Mouse (Mus musculus) spleen, adult 2 months (tissue): Measurements from ENCODE around the gene Prdm4. TPM values are rescaled to one million over a fixed set of nuclear protein-coding genes. Genes with fewer than 3 reads are reported as not detected.

Experiments used
- DNase-seq, 2 experiments: peaks; one replicate each; pipeline versions ENCODE4 v3.0.0 to v3.0.0-alpha.2; 2012 to 2021; ENCODE audit warnings: low spot score in 2 of 2, low read depth in 1 of 2
- H3K27ac ChIP-seq: fragments of 200-500 bp; 2 replicates; pipeline ENCODE4 v1.5.1; 2012; ENCODE audit warnings: low read length, inconsistent platforms; ENCODE audit not compliant: insufficient read depth
- H3K27me3 ChIP-seq: fragments of 200-500 bp; 2 replicates; pipeline ENCODE4 v1.6.1; 2012; ENCODE audit warnings: mild to moderate bottlenecking, moderate library complexity, low read length, inconsistent platforms; ENCODE audit not compliant: control insufficient read depth, insufficient read depth
- H3K36me3 ChIP-seq: fragments of 200-500 bp; 2 replicates; pipeline ENCODE4 v1.6.1; 2012; ENCODE audit warnings: mild to moderate bottlenecking, low read length, inconsistent platforms; ENCODE audit not compliant: control insufficient read depth, insufficient read depth
- H3K4me1 ChIP-seq: fragments of 200-500 bp; 2 replicates; pipeline ENCODE4 v1.6.1; 2011; ENCODE audit warnings: inconsistent platforms; ENCODE audit not compliant: control insufficient read depth, insufficient read depth, insufficient read length
- H3K4me3 ChIP-seq: fragments of 200-500 bp; 2 replicates; pipeline ENCODE4 v1.5.1; 2011; ENCODE audit warnings: mild to moderate bottlenecking, inconsistent platforms; ENCODE audit not compliant: insufficient read depth, insufficient read length; ENCODE audit errors: extremely low read depth
- CTCF ChIP-seq: fragments of 200-500 bp; IDR thresholded peaks from 2 replicates; pipeline ENCODE4 v1.5.1; 2011; ENCODE audit warnings: mild to moderate bottlenecking, inconsistent platforms; ENCODE audit not compliant: insufficient read depth, insufficient read length, insufficient replicate concordance; ENCODE audit errors: extremely low read depth
- POLR2A ChIP-seq: fragments of 200-500 bp; IDR thresholded peaks from 2 replicates; pipeline ENCODE4 v1.6.1; 2011; ENCODE audit warnings: low read depth, low read length, inconsistent platforms
- WGBS: fragments of 180-500 bp; shearing (Covaris S2); methylation state at CpG from one replicate; pipeline ENCODE4 v1.1.7; 2018; 5-methylcytosine and 5-hydroxymethylcytosine counted together
- polyA plus RNA-seq: library from polyadenylated mRNA; depleted of rRNA; stranded (reverse); fragments of >200 nt; gene quantifications from 2 replicates; pipeline ENCODE4 v1.2.3, GENCODE M21; 2012

Prdm4 gene
- polyA plus RNA-seq, 1 experiment = 14.1 TPM

GRCm38 (mm10) chr10:85928499-85929207 is 11.7 kb upstream of the Prdm4 start:
- Histone ChIP-seq H3K36me3 (no peaks in the 10 kb centered on the region), H3K27me3 (no peaks in the 10 kb centered on the region), H3K4me3 (peak overlapping the region; percentile 53), H3K4me1 (peaks cover 3% of the 10 kb centered on the region), H3K27ac (no peak overlapping the region)
- TF ChIP-seq POLR2A (no peak), CTCF (0 out of 2 replicates have a peak, but pooled peaks have one; percentile 4)
- DNase-seq = peak; percentile 53 to 67
- WGBS = 2% methylated on average over 63 of the region's 63 CpGs

- Histone ChIP-seq H3K4me3 (peak within 1 kb of the TSS; percentile 53), H3K27me3 (no peaks in the 10 kb centered on the region), H3K4me1 (peaks cover 3% of the 10 kb centered on the region), H3K36me3 (no peaks in the 10 kb centered on the region), H3K27ac (no peak within 1 kb of the TSS)
- 1% methylated on average over 23 of the region's 23 CpGs for WGBS
- peak; percentile 3; the same call in 1 of the 2 replicates for TF ChIP-seq CTCF
- TF ChIP-seq POLR2A = no peak
- DNase-seq = peak in 1 of 2 experiments; percentile 9
Observed at GRCm38 (mm10) chr10:85927676-85928445, 10.9 kb upstream of the Prdm4 start, which contains the start of gene Ascl4. Gene Ascl4, plus strand, starts transcription at chr10:85927681.

- WGBS = 95% methylated on average over 8 of the region's 8 CpGs
- Histone ChIP-seq H3K27ac (no peak overlapping the region), H3K36me3 (peaks cover 48% of the 10 kb centered on the region), H3K27me3 (no peaks in the 10 kb centered on the region), H3K4me1 (no peaks in the 10 kb centered on the region), H3K4me3 (no peak overlapping the region)
- no peak for DNase-seq
- no peak for TF ChIP-seq CTCF
- TF ChIP-seq POLR2A = no peak
Observed at GRCm38 (mm10) chr10:85879886-85880486, 37.0 kb downstream of the Prdm4 start.

GRCm38 (mm10) chr10:85875812-85876211 is 41.1 kb downstream of the Prdm4 start:
- 97% methylated on average over 5 of the region's 5 CpGs for WGBS
- peaks cover 6% of the 10 kb centered on the region; the same call in 1 of the 2 replicates for H3K4me1 ChIP-seq
- H3K27ac ChIP-seq = no peak overlapping the region
- H3K27me3 ChIP-seq = no peaks in the 10 kb centered on the region
- no peak for DNase-seq
- H3K36me3 ChIP-seq = peaks cover 24% of the 10 kb centered on the region
- no peak for TF ChIP-seq CTCF
- no peak for TF ChIP-seq POLR2A
- no peak overlapping the region for H3K4me3 ChIP-seq

GRCm38 (mm10) chr10:85873861-85874544 is 42.9 kb downstream of the Prdm4 start:
- no peak for TF ChIP-seq CTCF
- no peak for TF ChIP-seq POLR2A
- H3K36me3 ChIP-seq = peaks cover 15% of the 10 kb centered on the region
- H3K27me3 ChIP-seq = no peaks in the 10 kb centered on the region
- no peak overlapping the region for H3K27ac ChIP-seq
- WGBS = 80% methylated on average over 13 of the region's 13 CpGs
- peaks cover 6% of the 10 kb centered on the region; the same call in 1 of the 2 replicates for H3K4me1 ChIP-seq
- DNase-seq = no peak
- H3K4me3 ChIP-seq = no peak overlapping the region

GRCm38 (mm10) chr10:85872479-85872773 is 44.5 kb downstream of the Prdm4 start:
- peak overlapping the region; percentile 72; the same call in 1 of the 2 replicates for H3K27ac ChIP-seq
- 1% methylated on average over 5 of the region's 5 CpGs for WGBS
- H3K4me1 ChIP-seq = peaks cover 6% of the 10 kb centered on the region; the same call in 1 of the 2 replicates

More at GRCm38 (mm10) chr10:85872479-85872773, 44.5 kb downstream of the Prdm4 start:
- Histone ChIP-seq H3K4me3 (peak overlapping the region; percentile 97), H3K36me3 (peaks cover 7% of the 10 kb centered on the region), H3K27me3 (no peaks in the 10 kb centered on the region)
- peak in 1 of 2 experiments; percentile 12 for DNase-seq
- TF ChIP-seq CTCF (no peak), POLR2A (no peak)
